Mouse (Mus musculus) MEL (cell line): ENCODE results near the gene Ddx46. TPM values are rescaled to one million over a fixed set of nuclear protein-coding genes. Genes with fewer than 3 reads are reported as not detected.

Experiments used
- DNase-seq: peaks from one replicate; pipeline ENCODE4 v3.0.0; 2011; ENCODE audit warnings: low read depth, low spot score
- H3K27ac ChIP-seq: 2 replicates; pipeline ENCODE4 v1.5.1; 2012; ENCODE audit warnings: low read depth, mild to moderate bottlenecking, control low read depth, low read length, moderate library complexity; ENCODE audit not compliant: control insufficient read depth
- H3K27me3 ChIP-seq, 2 experiments: fragments of 150-350 bp in 1 of 2; sonication (generic) in 1 of 2; 2 replicates each; pipeline ENCODE4 v1.6.1; 2012; ENCODE audit warnings: low read length in 2 of 2, mild to moderate bottlenecking in 2 of 2, improper control_type of control experiment in 1 of 2, moderate library complexity in 1 of 2; ENCODE audit not compliant: insufficient read depth in 2 of 2, control insufficient read depth in 1 of 2
- H3K36me3 ChIP-seq, 2 experiments: 2 replicates each; pipeline ENCODE4 v1.6.1; 2012 to 2014; ENCODE audit warnings: low read length in 2 of 2, improper control_type of control experiment in 1 of 2, inconsistent platforms in 1 of 2, mild to moderate bottlenecking in 1 of 2; ENCODE audit not compliant: insufficient read depth in 2 of 2, control insufficient read depth in 1 of 2
- H3K4me1 ChIP-seq, 2 experiments: fragments of 150-350 bp in 1 of 2; sonication (generic) in 1 of 2; 2 replicates each; pipeline ENCODE4 v1.6.1; 2012; ENCODE audit warnings: low read length in 2 of 2, improper control_type of control experiment in 1 of 2, mild to moderate bottlenecking in 1 of 2; ENCODE audit not compliant: insufficient read depth in 2 of 2, control insufficient read depth in 1 of 2
- H3K4me3 ChIP-seq, 2 experiments: fragments of 150-350 bp in 1 of 2; sonication (generic) in 1 of 2; 2 replicates each; pipeline ENCODE4 v1.5.1; 2012; ENCODE audit warnings: low read depth in 2 of 2, low read length in 2 of 2, mild to moderate bottlenecking in 2 of 2, moderate library complexity in 2 of 2, control low read depth in 1 of 2, improper control_type of control experiment in 1 of 2; ENCODE audit not compliant: control insufficient read depth in 1 of 2, insufficient read depth in 1 of 2
- H3K79me2 ChIP-seq: 2 replicates; pipeline ENCODE4 v1.6.1; 2012; ENCODE audit warnings: mild to moderate bottlenecking, low read length, moderate library complexity; ENCODE audit not compliant: control insufficient read depth, poor library complexity, insufficient read depth
- H3K9ac ChIP-seq: 2 replicates; pipeline ENCODE4 v1.6.1; 2012; ENCODE audit warnings: low read depth, mild to moderate bottlenecking, control low read depth, low read length, moderate library complexity; ENCODE audit not compliant: control insufficient read depth, poor library complexity, severe bottlenecking
- H3K9me3 ChIP-seq: fragments of 150-350 bp; sonication (generic); replicated peaks from 2 replicates; pipeline ENCODE4 v1.6.1; 2012; ENCODE audit warnings: mild to moderate bottlenecking, low read length, improper control_type of control experiment, moderate library complexity; ENCODE audit not compliant: insufficient read depth
- BHLHE40 ChIP-seq: IDR thresholded peaks from 2 replicates; pipeline ENCODE4 v1.6.1; 2012; ENCODE audit warnings: low read depth, mild to moderate bottlenecking, inconsistent platforms, low read length, improper control_type of control experiment, borderline replicate concordance
- CHD1 ChIP-seq: IDR thresholded peaks from 2 replicates; pipeline ENCODE4 v1.6.1; 2012; ENCODE audit warnings: low read depth, mild to moderate bottlenecking, inconsistent platforms, low read length, improper control_type of control experiment
- CHD2 ChIP-seq: IDR thresholded peaks from 2 replicates; pipeline ENCODE4 v1.6.1; 2011; ENCODE audit warnings: low read length, improper control_type of control experiment
- CTCF ChIP-seq, 3 experiments: IDR thresholded peaks in 2 of 3; conservative IDR thresholded peaks in 1 of 3; 2 replicates each; pipeline ENCODE4 v1.5.1; 2011 to 2012; ENCODE audit warnings: low read length in 3 of 3, low read depth in 2 of 3, mild to moderate bottlenecking in 2 of 3, improper control_type of control experiment in 1 of 3, inconsistent platforms in 1 of 3, mixed read lengths in 1 of 3, moderate library complexity in 1 of 3; ENCODE audit not compliant: control insufficient read depth in 1 of 3, insufficient read depth in 1 of 3, poor library complexity in 1 of 3, severe bottlenecking in 1 of 3
- E2F4 ChIP-seq: IDR thresholded peaks from 2 replicates; pipeline ENCODE4 v1.6.1; 2011; ENCODE audit warnings: low read depth, low read length, improper control_type of control experiment, borderline replicate concordance
- ELF1 ChIP-seq: IDR thresholded peaks from 2 replicates; pipeline ENCODE4 v1.6.1; 2014; ENCODE audit warnings: low read depth, mild to moderate bottlenecking, inconsistent platforms, low read length, improper control_type of control experiment, moderate library complexity
- EP300 ChIP-seq, 2 experiments: IDR thresholded peaks; 2 replicates each; pipeline ENCODE4 v1.6.1; 2011; ENCODE audit warnings: improper control_type of control experiment in 2 of 2, low read length in 2 of 2, low read depth in 1 of 2, mild to moderate bottlenecking in 1 of 2
- ETS1 ChIP-seq: IDR thresholded peaks from 2 replicates; pipeline ENCODE4 v1.6.1; 2012; ENCODE audit warnings: low read depth, mild to moderate bottlenecking, inconsistent platforms, low read length, improper control_type of control experiment, moderate library complexity
- GABPA ChIP-seq: IDR thresholded peaks from 2 replicates; pipeline ENCODE4 v1.6.1; 2012; ENCODE audit warnings: low read depth, mild to moderate bottlenecking, inconsistent platforms, low read length, improper control_type of control experiment, moderate library complexity
- GATA1 ChIP-seq: IDR thresholded peaks from 2 replicates; pipeline ENCODE4 v1.6.1; 2011; ENCODE audit warnings: low read depth, low read length, improper control_type of control experiment
- HCFC1 ChIP-seq: IDR thresholded peaks from 2 replicates; pipeline ENCODE4 v1.6.1; 2012; ENCODE audit warnings: low read depth, mild to moderate bottlenecking, inconsistent platforms, low read length, improper control_type of control experiment, moderate library complexity
- JUND ChIP-seq: IDR thresholded peaks from 2 replicates; pipeline ENCODE4 v1.6.1; 2011; ENCODE audit warnings: low read depth, mild to moderate bottlenecking, improper control_type of control experiment, low read length
- KAT2A ChIP-seq: conservative IDR thresholded peaks from 2 replicates; pipeline ENCODE4 v1.6.1; 2012; ENCODE audit warnings: low read depth, low read length, improper control_type of control experiment, inconsistent platforms
- MAFK ChIP-seq: IDR thresholded peaks from 2 replicates; pipeline ENCODE4 v1.6.1; 2011; ENCODE audit warnings: low read depth, mild to moderate bottlenecking, low read length, improper control_type of control experiment, borderline replicate concordance
- MAX ChIP-seq: IDR thresholded peaks from 2 replicates; pipeline ENCODE4 v1.6.1; 2011; ENCODE audit warnings: low read length, improper control_type of control experiment
- MAZ ChIP-seq: IDR thresholded peaks from 2 replicates; pipeline ENCODE4 v1.6.1; 2012; ENCODE audit warnings: low read depth, mild to moderate bottlenecking, inconsistent platforms, low read length, improper control_type of control experiment
- MEF2A ChIP-seq: IDR thresholded peaks from 2 replicates; pipeline ENCODE4 v1.6.1; 2014; ENCODE audit warnings: low read depth, mild to moderate bottlenecking, inconsistent platforms, low read length, improper control_type of control experiment; ENCODE audit not compliant: poor library complexity, insufficient replicate concordance, severe bottlenecking; ENCODE audit errors: extremely low read depth
- MXI1 ChIP-seq: IDR thresholded peaks from 2 replicates; pipeline ENCODE4 v1.6.1; 2011; ENCODE audit warnings: mild to moderate bottlenecking, low read depth, low read length, improper control_type of control experiment
- MYB ChIP-seq: IDR thresholded peaks from 2 replicates; pipeline ENCODE4 v1.6.1; 2011; ENCODE audit warnings: mild to moderate bottlenecking, low read depth, low read length, improper control_type of control experiment
- MYC ChIP-seq: IDR thresholded peaks from 2 replicates; pipeline ENCODE4 v1.6.1; 2011; ENCODE audit warnings: low read depth, mild to moderate bottlenecking, low read length, improper control_type of control experiment, moderate library complexity
- NELFE ChIP-seq: IDR thresholded peaks from 2 replicates; pipeline ENCODE4 v1.6.1; 2011; ENCODE audit warnings: low read depth, low read length, improper control_type of control experiment
- NRF1 ChIP-seq: IDR thresholded peaks from 2 replicates; pipeline ENCODE4 v1.6.1; 2014; ENCODE audit warnings: low read depth, mild to moderate bottlenecking, inconsistent platforms, low read length, improper control_type of control experiment, moderate library complexity; ENCODE audit not compliant: poor library complexity, insufficient read depth, severe bottlenecking
- POLR2A ChIP-seq, 2 experiments: IDR thresholded peaks; 2 replicates each; pipeline ENCODE4 v1.6.1; 2011 to 2012; ENCODE audit warnings: low read length in 2 of 2, mild to moderate bottlenecking in 2 of 2, control low read depth in 1 of 2, improper control_type of control experiment in 1 of 2, low read depth in 1 of 2, moderate library complexity in 1 of 2; ENCODE audit not compliant: control insufficient read depth in 1 of 2, insufficient read depth in 1 of 2, poor library complexity in 1 of 2
- POLR2AphosphoS2 ChIP-seq: IDR thresholded peaks from 2 replicates; pipeline ENCODE4 v1.6.1; 2011; ENCODE audit warnings: low read length, improper control_type of control experiment
- POLR2AphosphoS5 ChIP-seq: IDR thresholded peaks from 2 replicates; pipeline ENCODE4 v1.6.1; 2012; ENCODE audit warnings: low read depth, borderline replicate concordance, mild to moderate bottlenecking, inconsistent platforms, low read length, moderate library complexity, mixed read lengths
- RAD21 ChIP-seq: IDR thresholded peaks from 2 replicates; pipeline ENCODE4 v1.6.1; 2011; ENCODE audit warnings: mild to moderate bottlenecking, low read depth, low read length, improper control_type of control experiment
- RCOR1 ChIP-seq: IDR thresholded peaks from 2 replicates; pipeline ENCODE4 v1.6.1; 2012; ENCODE audit warnings: low read depth, mild to moderate bottlenecking, inconsistent platforms, low read length, improper control_type of control experiment
- SIN3A ChIP-seq: IDR thresholded peaks from 2 replicates; pipeline ENCODE4 v1.6.1; 2012; ENCODE audit warnings: low read length, improper control_type of control experiment, inconsistent platforms
- SMC3 ChIP-seq: IDR thresholded peaks from 2 replicates; pipeline ENCODE4 v1.6.1; 2011; ENCODE audit warnings: low read depth, low read length, improper control_type of control experiment
- TBP ChIP-seq: IDR thresholded peaks from 2 replicates; pipeline ENCODE4 v1.8.0; 2011; ENCODE audit warnings: low read depth, low read length, improper control_type of control experiment
- TCF12 ChIP-seq: IDR thresholded peaks from 2 replicates; pipeline ENCODE4 v1.6.1; 2014; ENCODE audit warnings: low read depth, mild to moderate bottlenecking, inconsistent platforms, low read length, improper control_type of control experiment, moderate library complexity
- USF1 ChIP-seq: IDR thresholded peaks from 2 replicates; pipeline ENCODE4 v1.6.1; 2014; ENCODE audit warnings: low read depth, mild to moderate bottlenecking, inconsistent platforms, low read length, improper control_type of control experiment, moderate library complexity
- USF2 ChIP-seq, 2 experiments: IDR thresholded peaks; 2 replicates each; pipeline ENCODE4 v1.6.1; 2011 to 2012; ENCODE audit warnings: improper control_type of control experiment in 2 of 2, low read length in 2 of 2, borderline replicate concordance in 1 of 2, inconsistent platforms in 1 of 2, low read depth in 1 of 2, mild to moderate bottlenecking in 1 of 2; ENCODE audit not compliant: insufficient read depth in 1 of 2
- ZC3H11A ChIP-seq: IDR thresholded peaks from 2 replicates; pipeline ENCODE4 v1.6.1; 2012; ENCODE audit warnings: low read depth, mild to moderate bottlenecking, inconsistent platforms, low read length, improper control_type of control experiment
- ZKSCAN1 ChIP-seq: IDR thresholded peaks from 2 replicates; pipeline ENCODE4 v1.6.1; 2012; ENCODE audit warnings: low read depth, mild to moderate bottlenecking, inconsistent platforms, low read length, improper control_type of control experiment, moderate library complexity
- ZMIZ1 ChIP-seq: IDR thresholded peaks from 2 replicates; pipeline ENCODE4 v1.6.1; 2012; ENCODE audit warnings: low read depth, mild to moderate bottlenecking, inconsistent platforms, low read length, improper control_type of control experiment, moderate library complexity
- polyA plus RNA-seq, 2 experiments: library from polyadenylated mRNA; stranded (reverse) in 1 of 2; unstranded in 1 of 2; fragments of >175 nt in 1 of 2; fragments of >200 nt in 1 of 2; gene quantifications; 2 replicates each; pipeline versions ENCODE4 v1.2.1 to v1.2.4; 2012; ENCODE audit warnings: low replicate concordance in 2 of 2, low read depth in 1 of 2; ENCODE audit not compliant: insufficient read length in 2 of 2, insufficient read depth in 1 of 2, missing spikeins in 1 of 2
- total RNA-seq: library from RNA; depleted of rRNA; stranded (reverse); fragments of 300-350 nt; gene quantifications from 2 replicates; pipeline ENCODE4 v1.2.3, GENCODE M21; 2012; rRNA removed

Gene Ddx46
- total RNA-seq (52.8 and 58.3 TPM in 2 replicates), polyA plus RNA-seq (100 to 1,000 TPM in 1 of 2 experiments, 10 to 100 TPM in 1; 89.5 to 122 TPM)

- Histone ChIP-seq H3K27me3 (no peaks in the 10 kb centered on the region), H3K9ac (peak within 1 kb of the TSS; percentile 95), H3K9me3 (no peaks in the 10 kb centered on the region), H3K4me3 (peak within 1 kb of the TSS; percentile 95 to 97), H3K4me1 (peaks cover 0 to 6% of the 10 kb centered on the region in 2 experiments; a peak in 2 of 4 replicates), H3K27ac (peak within 1 kb of the TSS; percentile 49), H3K79me2 (peaks cover 24% of the 10 kb centered on the region), H3K36me3 (peaks cover 11 to 14% of the 10 kb centered on the region in 2 experiments)
- peak; percentile 95 for DNase-seq
- TF ChIP-seq MYC (peak; percentile 83), GATA1 (no peak), CHD2 (no peak), MAFK (no peak), POLR2AphosphoS2 (peak; percentile 94), SIN3A (peak; percentile 98), EP300 (IDR thresholded peaks at IDR 0.05; ENCODE audit: low read depth in 1 of 2, low read length in 2 of 2) (peak in 1 of 2 experiments; percentile 43; a peak in 1 of 4 replicates), BHLHE40 (no peak), E2F4 (no peak), MEF2A (no peak), CHD1 (no peak), GABPA (peak; percentile 88; the same call in 1 of the 2 replicates), HCFC1 (peak; percentile 95), TCF12 (peak; percentile 79), ELF1 (peak; percentile 93), ZKSCAN1 (no peak), RAD21 (no peak), ZC3H11A (no peak), TBP (peak; percentile 84), NRF1 (peak; percentile 66), KAT2A (peak; percentile 75), JUND (no peak), USF1 (0 out of 2 replicates have a peak, but pooled peaks have one; percentile 19), MAX (peak; percentile 88), ETS1 (peak; percentile 48; the same call in 1 of the 2 replicates), USF2 (IDR thresholded peaks at IDR 0.05; ENCODE audit: borderline replicate concordance in 1 of 2, insufficient read depth in 1 of 2, low read depth in 1 of 2, low read length in 2 of 2) (no peak), MXI1 (peak; percentile 93), ZMIZ1 (peak; percentile 78), CTCF (IDR thresholded peaks at IDR 0.05 in 2 of 3, conservative IDR thresholded peaks at IDR 0.05 in 1 of 3; ENCODE audit: control insufficient read depth in 1 of 3, insufficient read depth in 1 of 3, low read depth in 2 of 3, low read length in 3 of 3, poor library complexity in 1 of 3, severe bottlenecking in 1 of 3) (peak; percentile 82 to 91 (median 91)), MYB (peak; percentile 62), POLR2A (IDR thresholded peaks at IDR 0.05; ENCODE audit: control insufficient read depth in 1 of 2, insufficient read depth in 1 of 2, low read depth in 1 of 2, low read length in 2 of 2, poor library complexity in 1 of 2) (peak; percentile 82 to 93; a peak in 3 of 4 replicates), POLR2AphosphoS5 (no peak), SMC3 (peak; percentile 53), MAZ (no peak), NELFE (peak; percentile 95), RCOR1 (no peak)
Measured at GRCm38 (mm10) chr13:55634639-55635127, at the start of gene Ddx46. Ddx46 (plus strand) TSS chr13:55635027.
